Mouse (Mus musculus) lung, postnatal 0 days (tissue): ENCODE data around the gene Gm39115. TPM values are rescaled to one million over a fixed set of nuclear protein-coding genes. Genes with fewer than 3 reads are reported as not detected.
A peak's percentile ranks its signal among the peaks of the same experiment; 100 is the strongest.
"Not testable (repeated sequence)": the region's sequence is repeated elsewhere in the genome, so short reads cannot be mapped to it uniquely, and the experiment has no call there.

Source experiments
- ATAC-seq: fragments of 200-750 bp; cut with Nextera tagmentation; 2 replicates; pipeline ENCODE4 v1.8.0; 2017; ENCODE audit warnings: moderate library complexity
- DNase-seq: peaks from one replicate; pipeline ENCODE4 v3.0.0-alpha.2; 2016; ENCODE audit warnings: low spot score
- H3K27ac ChIP-seq: fragments of 300-500 bp; sonication (generic); 2 replicates; pipeline ENCODE4 v1.5.1; 2014; ENCODE audit warnings: antibody characterized with exemption, mild to moderate bottlenecking, low read length, mixed read lengths
- H3K27me3 ChIP-seq: fragments of 300-500 bp; sonication (generic); replicated peaks from 2 replicates; pipeline ENCODE4 v1.6.1; 2014; ENCODE audit warnings: low read length, mixed read lengths; ENCODE audit not compliant: insufficient read depth
- H3K36me3 ChIP-seq: fragments of 300-500 bp; sonication (generic); 2 replicates; pipeline ENCODE4 v1.6.1; 2014; ENCODE audit warnings: low read length, mixed read lengths; ENCODE audit not compliant: insufficient read depth
- H3K4me1 ChIP-seq: fragments of 300-500 bp; sonication (generic); 2 replicates; pipeline ENCODE4 v1.6.1; 2014; ENCODE audit warnings: antibody characterized with exemption, low read depth, low read length, mixed read lengths; ENCODE audit not compliant: insufficient read depth
- H3K4me2 ChIP-seq: fragments of 300-500 bp; sonication (generic); replicated peaks from 2 replicates; pipeline ENCODE4 v1.6.1; 2014; ENCODE audit warnings: low read depth, mild to moderate bottlenecking, low read length, moderate library complexity, mixed read lengths
- H3K4me3 ChIP-seq: fragments of 300-500 bp; sonication (generic); 2 replicates; pipeline ENCODE4 v1.5.1; 2014; ENCODE audit warnings: low read depth, low read length
- H3K9ac ChIP-seq: fragments of 300-500 bp; sonication (generic); replicated peaks from 2 replicates; pipeline ENCODE4 v1.6.1; 2014; ENCODE audit warnings: low read depth, mild to moderate bottlenecking
- H3K9me3 ChIP-seq: fragments of 300-500 bp; sonication (generic); 2 replicates; pipeline ENCODE4 v1.6.1; 2016; ENCODE audit warnings: low read length, mixed read lengths
- CTCF ChIP-seq: IDR thresholded peaks from 2 replicates; pipeline ENCODE4 v1.5.1; 2016; ENCODE audit warnings: antibody characterized with exemption, mild to moderate bottlenecking
- EP300 ChIP-seq: IDR thresholded peaks from 2 replicates; pipeline ENCODE4 v1.6.1; 2016; ENCODE audit warnings: antibody characterized with exemption, mild to moderate bottlenecking, control low read depth
- WGBS: fragments of 180-500 bp; shearing (Covaris S2); extraction: QIAGEN DNeasy Blood & Tissue Kit; methylation state at CpG from one replicate; pipeline ENCODE4 v1.1.7; 2014; 5-methylcytosine and 5-hydroxymethylcytosine counted together
- polyA plus RNA-seq: library from polyadenylated mRNA; unstranded; fragments of >200 nt; fragmentation: Nextera tagmentation; extraction: Ambion mirVana; gene quantifications from 2 replicates; pipeline ENCODE4 v1.2.1, GENCODE M21; 2015

Gene Gm39115
- polyA plus RNA-seq, 1 experiment from 2014 or later = not detected

GRCm38 (mm10) chr7:142155308-142155707, 19.5 kb upstream of the Gm39115 start:
- Histone ChIP-seq H3K4me1 (no peaks in the 10 kb centered on the region), H3K4me2 (no peak overlapping the region), H3K9ac (no peak overlapping the region), H3K4me3 (no peak overlapping the region), H3K27me3 (no peaks in the 10 kb centered on the region), H3K27ac (no peak overlapping the region), H3K9me3 (no peaks in the 10 kb centered on the region), H3K36me3 (no peaks in the 10 kb centered on the region)
- ATAC-seq = no peak
- 28% methylated on average over 1 of the region's 1 CpGs for WGBS
- TF ChIP-seq CTCF (no peak), EP300 (no peak)
- DNase-seq = no peak

DNA sequence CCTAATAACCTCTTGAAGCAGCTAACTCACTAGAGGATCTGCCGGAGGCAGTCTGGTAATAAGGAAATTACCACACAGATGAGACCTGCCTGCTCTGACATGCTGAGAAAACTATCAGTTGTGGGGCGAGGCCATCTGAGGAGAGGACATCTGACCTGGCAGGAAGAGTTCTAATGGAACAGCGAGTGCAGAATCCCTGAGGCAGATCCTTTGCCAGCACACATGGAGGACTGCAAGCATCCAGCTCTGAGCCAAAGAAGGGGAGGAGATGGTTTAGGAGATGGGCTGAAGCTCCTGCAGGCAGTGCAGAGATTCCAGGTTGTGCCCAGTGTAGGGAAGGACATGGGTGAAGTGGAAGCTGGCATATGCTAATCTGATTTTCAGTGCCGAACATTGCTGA, 16.4 kb upstream of the Gm39115 start:
- 80% methylated on average over 4 of the region's 4 CpGs for WGBS
- DNase-seq = no peak
- H3K9ac ChIP-seq = no peak overlapping the region
- TF ChIP-seq CTCF (no peak), EP300 (no peak)
- no peak for ATAC-seq
- no peaks in the 10 kb centered on the region for H3K27me3 ChIP-seq
- no peak overlapping the region for H3K27ac ChIP-seq
- H3K36me3 ChIP-seq = no peaks in the 10 kb centered on the region
- no peaks in the 10 kb centered on the region for H3K4me1 ChIP-seq
- no peaks in the 10 kb centered on the region for H3K9me3 ChIP-seq
- H3K4me3 ChIP-seq = no peak overlapping the region
- H3K4me2 ChIP-seq = no peak overlapping the region

DNA sequence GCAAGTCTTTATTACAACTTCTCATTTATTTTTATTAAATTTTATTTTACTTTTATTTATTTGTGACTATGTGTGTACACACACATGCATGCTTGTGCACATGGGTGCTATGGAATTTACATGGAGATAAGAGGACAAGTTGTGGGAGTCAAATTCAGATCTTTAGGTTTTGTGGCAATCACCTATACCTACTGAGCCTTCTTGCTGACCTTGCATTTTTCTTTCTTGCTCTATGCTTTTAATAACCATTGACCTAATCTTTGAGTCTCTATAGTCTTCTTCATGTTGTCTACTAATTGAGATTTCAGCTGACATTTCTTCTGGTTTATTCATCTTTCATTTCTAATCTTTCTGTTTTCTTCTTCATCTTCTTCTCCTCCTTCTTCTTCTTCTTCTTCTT, 12.8 kb upstream of the Gm39115 start:
- TF ChIP-seq EP300 (no peak), CTCF (no peak)
- Histone ChIP-seq H3K9ac (no peak overlapping the region), H3K4me3 (no peak overlapping the region), H3K9me3 (no peaks in the 10 kb centered on the region), H3K27me3 (no peaks in the 10 kb centered on the region), H3K4me1 (no peaks in the 10 kb centered on the region), H3K4me2 (no peak overlapping the region), H3K36me3 (no peaks in the 10 kb centered on the region), H3K27ac (no peak overlapping the region)
- ATAC-seq (no peak), DNase-seq (no peak)

DNA sequence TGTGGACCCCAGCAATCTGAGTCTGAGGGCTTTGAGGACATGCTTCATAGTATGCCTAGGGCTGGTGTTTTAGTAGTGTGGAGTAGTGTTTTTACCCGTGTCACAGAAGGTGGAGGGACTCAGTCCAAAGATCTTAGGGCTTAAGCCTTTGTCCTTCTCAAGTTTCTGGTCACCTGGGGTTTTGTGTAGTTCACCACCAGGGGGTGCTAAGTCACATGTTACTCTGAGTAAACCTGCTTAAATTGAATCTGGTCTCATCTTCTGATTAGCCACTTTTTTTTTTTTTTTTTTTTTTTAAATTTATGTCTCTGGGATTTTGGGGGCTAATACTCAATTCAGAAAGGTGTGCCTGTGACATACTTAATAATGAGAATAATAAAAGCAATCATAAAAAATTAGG, 10.2 kb upstream of the Gm39115 start:
- Histone ChIP-seq H3K36me3 (no peaks in the 10 kb centered on the region), H3K9ac (no peak overlapping the region), H3K9me3 (no peaks in the 10 kb centered on the region), H3K27ac (no peak overlapping the region), H3K4me2 (no peak overlapping the region), H3K4me1 (no peaks in the 10 kb centered on the region), H3K27me3 (no peaks in the 10 kb centered on the region), H3K4me3 (no peak overlapping the region)
- ATAC-seq (no peak), DNase-seq (peak; percentile 75)
- TF ChIP-seq EP300 (no peak), CTCF (peak; percentile 73)
- 7% methylated on average over 1 of the region's 1 CpGs for WGBS

GRCm38 (mm10) chr7:142145413-142145940, 9.6 kb upstream of the Gm39115 start:
- Histone ChIP-seq H3K27me3 (no peaks in the 10 kb centered on the region), H3K36me3 (no peaks in the 10 kb centered on the region), H3K4me3 (no peak overlapping the region), H3K9me3 (no peaks in the 10 kb centered on the region), H3K9ac (no peak overlapping the region), H3K4me2 (no peak overlapping the region), H3K27ac (no peak overlapping the region), H3K4me1 (no peaks in the 10 kb centered on the region)
- TF ChIP-seq CTCF (peak; percentile 14; the same call in 1 of the 2 replicates), EP300 (no peak)
- 31% methylated on average over 4 of the region's 4 CpGs for WGBS
- DNase-seq = no peak
- no peak for ATAC-seq

DNA sequence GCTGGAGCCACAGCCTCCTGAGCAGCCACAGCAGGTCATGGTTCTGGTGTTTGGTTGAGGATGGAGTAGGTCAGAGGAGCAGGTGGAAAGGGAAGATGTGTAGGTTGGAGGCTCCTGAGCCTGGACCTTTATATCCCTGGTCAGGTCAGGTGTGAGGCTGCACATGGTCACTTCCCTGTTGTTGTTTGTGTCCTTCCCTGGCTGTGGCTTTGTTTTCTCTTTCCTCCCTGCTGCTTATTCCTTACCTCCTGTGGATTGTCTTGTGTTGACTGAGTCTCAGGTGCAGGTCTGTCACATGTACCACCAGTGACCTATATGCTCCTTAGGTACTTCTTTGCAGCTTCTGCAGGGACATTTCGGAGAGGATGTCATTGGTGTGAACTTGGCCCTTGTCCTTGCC, 8.7 kb upstream of the Gm39115 start, which contains the start of gene Gm45337:
Gene Gm45337, minus strand, starts transcription at position 101 of the 400 bp plus-strand sequence.
- ATAC-seq = no peak
- Histone ChIP-seq H3K4me3 (no peak within 1 kb of the TSS), H3K4me1 (no peaks in the 10 kb centered on the region), H3K27me3 (no peaks in the 10 kb centered on the region), H3K9ac (no peak within 1 kb of the TSS), H3K27ac (no peak within 1 kb of the TSS), H3K4me2 (no peak within 1 kb of the TSS), H3K9me3 (no peaks in the 10 kb centered on the region), H3K36me3 (no peaks in the 10 kb centered on the region)
- WGBS = 60% methylated on average over 1 of the region's 1 CpGs
- TF ChIP-seq EP300 (no peak), CTCF (no peak)
- DNase-seq = no peak

DNA sequence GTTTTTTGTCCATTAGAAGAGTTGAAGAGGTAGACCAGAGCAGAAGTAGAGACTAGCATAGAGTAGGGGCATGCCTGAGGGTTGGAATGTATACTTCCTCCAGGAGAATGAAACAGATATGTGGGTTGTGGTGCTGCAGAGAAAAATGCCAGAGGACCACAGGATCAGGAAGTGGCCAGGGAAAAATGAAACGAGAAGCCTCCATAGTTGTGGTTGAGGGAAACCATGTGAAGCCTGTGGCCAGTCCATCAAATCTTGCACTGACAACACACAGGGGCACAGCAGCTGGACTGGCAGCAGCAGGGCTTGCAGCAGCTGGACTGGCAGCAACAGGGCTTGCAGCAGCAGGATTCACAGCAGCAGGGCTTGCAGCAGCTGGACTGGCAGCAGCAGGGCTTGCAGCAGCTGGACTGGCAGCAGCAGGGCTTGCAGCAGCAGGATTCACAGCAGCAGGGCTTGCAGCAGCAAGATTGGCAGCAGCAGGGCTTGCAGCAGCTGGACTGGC, 7.7 kb upstream of the Gm39115 start:
- WGBS = 4% methylated on average over 1 of the region's 1 CpGs
- not testable (repeated sequence) for H3K36me3 ChIP-seq, H3K27me3 ChIP-seq, DNase-seq, H3K9ac ChIP-seq, H3K9me3 ChIP-seq, H3K4me3 ChIP-seq, ATAC-seq, H3K4me2 ChIP-seq, H3K27ac ChIP-seq, H3K4me1 ChIP-seq
